Mouse (Mus musculus) stomach, postnatal 0 days (tissue): ENCODE results near the gene Galnt10.

ENCODE experiments used
- CTCF ChIP-seq: IDR thresholded peaks from 2 replicates; pipeline ENCODE4 v1.5.1; 2016; ENCODE audit warnings: antibody characterized with exemption, low read depth, mild to moderate bottlenecking, moderate library complexity
- EP300 ChIP-seq: optimal IDR thresholded peaks from 2 replicates; pipeline ENCODE3; 2016; ENCODE audit warnings: antibody characterized with exemption

- TF ChIP-seq EP300 (no peak), CTCF (no peak)
Observed at GRCm38 (mm10) chr11:57599304-57599703, 45.9 kb upstream of the Galnt10 start.
